Mouse (Mus musculus): Measurements from ENCODE around the gene Dhps.
A peak's percentile ranks its signal among the peaks of the same experiment; 100 is the strongest.
"Not testable (repeated sequence)": the region's sequence is repeated elsewhere in the genome, so short reads cannot be mapped to it uniquely, and the experiment has no call there.

The Dhps gene

GRCm38 (mm10) chr8:85065213-85065612 lies 6.3 kb upstream of the Dhps start:
- DNase-seq, result no peak

GRCm38 (mm10) chr8:85067155-85067554 lies 4.4 kb upstream of the Dhps start:
- DNase-seq, result no peak

- DNase-seq, result no peak
Measured at GRCm38 (mm10) chr8:85067982-85068381, 3.6 kb upstream of the Dhps start, which contains the start of gene Gm5741. Gm5741 (minus strand) TSS chr8:85067982.

GRCm38 (mm10) chr8:85071041-85071440 lies 516 bp upstream of the Dhps start:
- DNase-seq, result no peak

GRCm38 (mm10) chr8:85072364-85072929 lies 890 bp downstream of the Dhps start:
- DNase-seq, result no peak

GRCm38 (mm10) chr8:85073041-85073612 lies 1.6 kb downstream of the Dhps start:
- no peak for DNase-seq

- DNase-seq, result no peak
Measured at GRCm38 (mm10) chr8:85074167-85074566, 2.6 kb downstream of the Dhps start.

GRCm38 (mm10) chr8:85074617-85075016 lies 3.1 kb downstream of the Dhps start:
- no peak for DNase-seq

- no peak for DNase-seq
Measured at GRCm38 (mm10) chr8:85076001-85076400, 4.4 kb downstream of the Dhps start.

- DNase-seq, result peak; percentile 47 to 58
Measured at GRCm38 (mm10) chr8:85076993-85077392, 5.4 kb downstream of the Dhps start.

- DNase-seq, result no peak
Measured at GRCm38 (mm10) chr8:85080214-85080531, 8.6 kb downstream of the Dhps start.

GRCm38 (mm10) chr8:85080532-85081215 lies 9.1 kb downstream of the Dhps start, which contains the start of gene Wdr83os:
Wdr83os (plus strand) TSS chr8:85080740.
- DNase-seq, result peak in 1 of 2 experiments; percentile 32

- peak; percentile 68 to 82 for DNase-seq
Measured at GRCm38 (mm10) chr8:85081216-85081555, 9.6 kb downstream of the Dhps start, which contains the start of gene Wdr83. Wdr83 (minus strand) TSS chr8:85081306.

GRCm38 (mm10) chr8:85082169-85082568 lies 10.6 kb downstream of the Dhps start:
- not testable (repeated sequence) for DNase-seq

- DNase-seq, result peak; percentile 81 to 85
Measured at GRCm38 (mm10) chr8:85083108-85083813, 11.7 kb downstream of the Dhps start, which contains the start of gene Man2b1. Man2b1 (plus strand) TSS chr8:85083270.

GRCm38 (mm10) chr8:85084633-85085032 lies 13.1 kb downstream of the Dhps start:
- no peak for DNase-seq

GRCm38 (mm10) chr8:85086238-85086637 lies 14.7 kb downstream of the Dhps start:
- DNase-seq, result no peak

- DNase-seq, result no peak
Measured at GRCm38 (mm10) chr8:85088771-85089170, 17.2 kb downstream of the Dhps start.

GRCm38 (mm10) chr8:85090856-85091255 lies 19.3 kb downstream of the Dhps start:
- DNase-seq, result no peak

GRCm38 (mm10) chr8:85091526-85092090 lies 20.1 kb downstream of the Dhps start:
- DNase-seq, result no peak

- no peak for DNase-seq
Measured at GRCm38 (mm10) chr8:85095051-85095450, 23.5 kb downstream of the Dhps start.

- no peak for DNase-seq
Measured at GRCm38 (mm10) chr8:85095566-85095965, 24.0 kb downstream of the Dhps start.

GRCm38 (mm10) chr8:85096196-85096595 lies 24.6 kb downstream of the Dhps start:
- DNase-seq, result no peak

Measured in thymus, adult 18-20 months (tissue).